Mouse (Mus musculus) hindbrain, embryonic 13.5 days (tissue): ENCODE measurements around the gene Maco1. TPM values are rescaled to one million over a fixed set of nuclear protein-coding genes. Genes with fewer than 3 reads are reported as not detected.
"Not testable (repeated sequence)": the region's sequence is repeated elsewhere in the genome, so short reads cannot be mapped to it uniquely, and the experiment has no call there.

ENCODE experiments used
- ATAC-seq: fragments of 200-750 bp; cut with Nextera tagmentation; 2 replicates; pipeline ENCODE4 v1.8.0; 2017; ENCODE audit warnings: moderate TSS enrichment; ENCODE audit not compliant: low FRiP score
- H3K27ac ChIP-seq: fragments of 300-500 bp; sonication (generic); 2 replicates; pipeline ENCODE4 v1.5.1; 2015; ENCODE audit warnings: inconsistent platforms, mild to moderate bottlenecking, moderate library complexity
- H3K27me3 ChIP-seq: fragments of 300-500 bp; sonication (generic); 2 replicates; pipeline ENCODE4 v1.6.1; 2015; ENCODE audit warnings: mild to moderate bottlenecking, inconsistent platforms
- H3K36me3 ChIP-seq: fragments of 300-500 bp; sonication (generic); 2 replicates; pipeline ENCODE4 v1.6.1; 2015; ENCODE audit warnings: mild to moderate bottlenecking, inconsistent platforms
- H3K4me1 ChIP-seq: fragments of 300-500 bp; sonication (generic); replicated peaks from 2 replicates; pipeline ENCODE4 v1.6.1; 2015; ENCODE audit warnings: inconsistent platforms
- H3K4me2 ChIP-seq: fragments of 300-500 bp; sonication (generic); 2 replicates; pipeline ENCODE4 v1.6.1; 2015; ENCODE audit warnings: inconsistent platforms, mild to moderate bottlenecking, moderate library complexity
- H3K4me3 ChIP-seq: fragments of 300-500 bp; sonication (generic); 2 replicates; pipeline ENCODE4 v1.5.1; 2015; ENCODE audit warnings: mild to moderate bottlenecking, inconsistent platforms
- H3K9ac ChIP-seq: fragments of 300-500 bp; sonication (generic); 2 replicates; pipeline ENCODE4 v1.6.1; 2015; ENCODE audit warnings: mild to moderate bottlenecking, inconsistent platforms
- H3K9me3 ChIP-seq: fragments of 300-500 bp; sonication (generic); 2 replicates; pipeline ENCODE4 v1.6.1; 2016; ENCODE audit warnings: inconsistent platforms
- WGBS: fragments of 180-500 bp; shearing (Covaris S2); methylation state at CpG from one replicate; pipeline ENCODE4 v1.1.7; 2015; 5-methylcytosine and 5-hydroxymethylcytosine counted together
- polyA plus RNA-seq: library from polyadenylated mRNA; unstranded; fragments of >200 nt; fragmentation: Nextera tagmentation; extraction: Ambion mirVana; gene quantifications from 2 replicates; pipeline ENCODE4 v1.2.1, GENCODE M21; 2015

The Maco1 gene
- polyA plus RNA-seq, 1 experiment from 2014 or later = 112 TPM

- H3K9ac ChIP-seq = no peak overlapping the region
- no peak overlapping the region for H3K4me2 ChIP-seq
These were observed 17.7 kb downstream of the Maco1 start for GRCm38 (mm10) chr4:134835486-134835885.

GRCm38 (mm10) chr4:134831934-134832333, 21.2 kb downstream of the Maco1 start:
- Histone ChIP-seq H3K4me1 (no peaks in the 10 kb centered on the region), H3K27me3 (no peaks in the 10 kb centered on the region), H3K9ac (no peak overlapping the region), H3K4me2 (no peak overlapping the region), H3K4me3 (no peak overlapping the region), H3K36me3 (peaks cover 52% of the 10 kb centered on the region), H3K27ac (no peak overlapping the region), H3K9me3 (no peaks in the 10 kb centered on the region)
- 92% methylated on average over 3 of the region's 3 CpGs for WGBS
- ATAC-seq = no peak

More at GRCm38 (mm10) chr4:134835486-134835885, 17.7 kb downstream of the Maco1 start:
- H3K4me3 ChIP-seq = no peak overlapping the region
- no peaks in the 10 kb centered on the region for H3K27me3 ChIP-seq
- H3K27ac ChIP-seq = no peak overlapping the region
- H3K9me3 ChIP-seq = no peaks in the 10 kb centered on the region
- peaks cover 5% of the 10 kb centered on the region; the same call in 1 of the 2 replicates for H3K4me1 ChIP-seq
- no peak for ATAC-seq
- H3K36me3 ChIP-seq = peaks cover 30% of the 10 kb centered on the region
- 95% methylated on average over 4 of the region's 4 CpGs for WGBS

GRCm38 (mm10) chr4:134827806-134828205, 25.3 kb downstream of the Maco1 start:
- H3K36me3 ChIP-seq = peaks cover 57% of the 10 kb centered on the region
- no peak overlapping the region for H3K27ac ChIP-seq
- H3K4me2 ChIP-seq = no peak overlapping the region
- ATAC-seq = no peak
- WGBS = 92% methylated on average over 11 of the region's 11 CpGs
- no peak overlapping the region for H3K4me3 ChIP-seq
- no peaks in the 10 kb centered on the region for H3K9me3 ChIP-seq
- 0 out of 2 replicates have a peak, but pooled peaks cover 6% of the 10 kb centered on the region for H3K4me1 ChIP-seq
- no peaks in the 10 kb centered on the region for H3K27me3 ChIP-seq
- H3K9ac ChIP-seq = no peak overlapping the region

GRCm38 (mm10) chr4:134826348-134826747, 26.8 kb downstream of the Maco1 start:
- no peaks in the 10 kb centered on the region for H3K9me3 ChIP-seq
- peaks cover 9% of the 10 kb centered on the region; the same call in 1 of the 2 replicates for H3K4me1 ChIP-seq
- no peaks in the 10 kb centered on the region for H3K27me3 ChIP-seq
- no peak overlapping the region for H3K4me3 ChIP-seq
- no peak overlapping the region for H3K4me2 ChIP-seq
- ATAC-seq = no peak
- no peak overlapping the region for H3K27ac ChIP-seq
- H3K36me3 ChIP-seq = peaks cover 56% of the 10 kb centered on the region
- no peak overlapping the region for H3K9ac ChIP-seq

- WGBS = 95% methylated on average over 11 of the region's 11 CpGs
These were observed 27.3 kb downstream of the Maco1 start for GRCm38 (mm10) chr4:134825864-134826263.

GRCm38 (mm10) chr4:134823560-134823959, 29.6 kb downstream of the Maco1 start:
- H3K4me1 ChIP-seq = peaks cover 9% of the 10 kb centered on the region; the same call in 1 of the 2 replicates
- WGBS = 70% methylated on average over 2 of the region's 2 CpGs
- no peak overlapping the region for H3K4me3 ChIP-seq
- H3K4me2 ChIP-seq = no peak overlapping the region
- H3K27ac ChIP-seq = no peak overlapping the region
- no peaks in the 10 kb centered on the region for H3K9me3 ChIP-seq
- ATAC-seq = no peak
- no peak overlapping the region for H3K9ac ChIP-seq
- peaks cover 42% of the 10 kb centered on the region for H3K36me3 ChIP-seq
- no peaks in the 10 kb centered on the region for H3K27me3 ChIP-seq

More at GRCm38 (mm10) chr4:134825864-134826263, 27.3 kb downstream of the Maco1 start:
- not testable (repeated sequence) for H3K27me3 ChIP-seq, H3K4me3 ChIP-seq, H3K4me2 ChIP-seq, H3K9ac ChIP-seq, H3K27ac ChIP-seq, H3K4me1 ChIP-seq, ATAC-seq, H3K9me3 ChIP-seq
- H3K36me3 ChIP-seq = peaks cover 53% of the 10 kb centered on the region

- no peak for ATAC-seq
- 89% methylated on average over 1 of the region's 1 CpGs for WGBS
These were observed 32.1 kb downstream of the Maco1 start for GRCm38 (mm10) chr4:134821061-134821460.

GRCm38 (mm10) chr4:134817706-134818105, 35.4 kb downstream of the Maco1 start:
- Histone ChIP-seq H3K4me3 (no peak overlapping the region), H3K4me2 (no peak overlapping the region), H3K27me3 (no peaks in the 10 kb centered on the region), H3K27ac (no peak overlapping the region), H3K36me3 (peaks cover 24% of the 10 kb centered on the region), H3K9me3 (no peaks in the 10 kb centered on the region), H3K9ac (no peak overlapping the region), H3K4me1 (peaks cover 3% of the 10 kb centered on the region)
- WGBS = 92% methylated on average over 4 of the region's 4 CpGs
- no peak for ATAC-seq

More at GRCm38 (mm10) chr4:134821061-134821460, 32.1 kb downstream of the Maco1 start:
- Histone ChIP-seq H3K9ac (no peak overlapping the region), H3K4me2 (no peak overlapping the region), H3K27me3 (no peaks in the 10 kb centered on the region), H3K9me3 (no peaks in the 10 kb centered on the region), H3K4me3 (no peak overlapping the region), H3K36me3 (peaks cover 27% of the 10 kb centered on the region), H3K4me1 (peaks cover 9% of the 10 kb centered on the region; the same call in 1 of the 2 replicates), H3K27ac (no peak overlapping the region)

GRCm38 (mm10) chr4:134814229-134814571, 38.9 kb downstream of the Maco1 start:
- 90% methylated on average over 4 of the region's 4 CpGs for WGBS
- H3K4me3 ChIP-seq = no peak overlapping the region
- no peaks in the 10 kb centered on the region for H3K9me3 ChIP-seq
- no peaks in the 10 kb centered on the region; the same call in 1 of the 2 replicates for H3K4me1 ChIP-seq
- H3K4me2 ChIP-seq = no peak overlapping the region
- no peak overlapping the region for H3K27ac ChIP-seq
- no peak for ATAC-seq
- H3K27me3 ChIP-seq = no peaks in the 10 kb centered on the region
- H3K9ac ChIP-seq = no peak overlapping the region
- H3K36me3 ChIP-seq = peaks cover 52% of the 10 kb centered on the region

GRCm38 (mm10) chr4:134813406-134814228, 39.5 kb downstream of the Maco1 start:
- WGBS = 91% methylated on average over 17 of the region's 17 CpGs
- H3K4me1 ChIP-seq = no peaks in the 10 kb centered on the region; the same call in 1 of the 2 replicates
- H3K9ac ChIP-seq = no peak overlapping the region
- H3K9me3 ChIP-seq = no peaks in the 10 kb centered on the region
- peak overlapping the region; percentile 30; the same call in 1 of the 2 replicates for H3K27ac ChIP-seq
- H3K36me3 ChIP-seq = peaks cover 58% of the 10 kb centered on the region
- H3K27me3 ChIP-seq = no peaks in the 10 kb centered on the region
- H3K4me2 ChIP-seq = no peak overlapping the region
- H3K4me3 ChIP-seq = no peak overlapping the region
- ATAC-seq = no peak

GRCm38 (mm10) chr4:134804765-134805164, 48.4 kb downstream of the Maco1 start:
- Histone ChIP-seq H3K36me3 (peaks cover 94% of the 10 kb centered on the region), H3K4me1 (no peaks in the 10 kb centered on the region; the same call in 1 of the 2 replicates), H3K4me3 (no peak overlapping the region), H3K4me2 (no peak overlapping the region), H3K9ac (no peak overlapping the region), H3K27me3 (no peaks in the 10 kb centered on the region), H3K9me3 (no peaks in the 10 kb centered on the region), H3K27ac (0 out of 2 replicates have a peak overlapping the region, but pooled peaks have one; percentile 4)
- ATAC-seq = no peak
- WGBS = 78% methylated on average over 5 of the region's 5 CpGs

GRCm38 (mm10) chr4:134802765-134803164, 50.4 kb downstream of the Maco1 start:
- no peaks in the 10 kb centered on the region; the same call in 1 of the 2 replicates for H3K4me1 ChIP-seq
- H3K27ac ChIP-seq = no peak overlapping the region
- no peak overlapping the region for H3K4me2 ChIP-seq
- peaks cover 77% of the 10 kb centered on the region for H3K36me3 ChIP-seq
- no peak overlapping the region for H3K9ac ChIP-seq
- WGBS = 94% methylated on average over 3 of the region's 3 CpGs
- no peaks in the 10 kb centered on the region for H3K9me3 ChIP-seq
- no peaks in the 10 kb centered on the region for H3K27me3 ChIP-seq
- H3K4me3 ChIP-seq = no peak overlapping the region
- no peak for ATAC-seq

- peaks cover 71% of the 10 kb centered on the region for H3K36me3 ChIP-seq
- H3K27me3 ChIP-seq = no peaks in the 10 kb centered on the region
- no peak overlapping the region for H3K27ac ChIP-seq
- H3K4me1 ChIP-seq = no peaks in the 10 kb centered on the region; the same call in 1 of the 2 replicates
- no peak overlapping the region for H3K4me3 ChIP-seq
- no peak overlapping the region for H3K4me2 ChIP-seq
- H3K9me3 ChIP-seq = no peaks in the 10 kb centered on the region
- H3K9ac ChIP-seq = no peak overlapping the region
- ATAC-seq = no peak
- 92% methylated on average over 10 of the region's 10 CpGs for WGBS
These were observed 51.0 kb downstream of the Maco1 start for GRCm38 (mm10) chr4:134802155-134802554.
